Comparison of ENCODE assay signal across 16 mouse cellular contexts in genomic region chr12:110711270-110711669, GRCm38 (mm10). TPM values are rescaled to one million over a fixed set of nuclear protein-coding genes. Genes with fewer than 3 reads are reported as not detected.
"Had no signal": no experiment of that assay in that cellular context is flagged by ENCODE, and none has a peak within 500 bp of the region (broad histone marks: within the 10 kb centered on the region; RNA-seq: fewer than 3 reads in every experiment).

No protein-coding gene starts in this region.

- H3K27ac ChIP-seq: kidney, embryonic 15.5 days; limb, embryonic 13.5 days; liver, embryonic 14.5 days; macrophage; midbrain, embryonic 13.5 days; stomach, embryonic 15.5 days had no signal

- ATAC-seq: midbrain, embryonic 13.5 days had no signal

- H3K4me3 ChIP-seq: kidney, embryonic 15.5 days; limb, embryonic 13.5 days; megakaryocyte, embryonic 14.5 days; midbrain, embryonic 13.5 days; stomach, embryonic 15.5 days had no signal

- H3K9me3 ChIP-seq: midbrain, embryonic 13.5 days; stomach, embryonic 15.5 days had no signal

- H3K9ac ChIP-seq: kidney, embryonic 15.5 days; limb, embryonic 13.5 days; liver, embryonic 14.5 days; midbrain, embryonic 13.5 days; stomach, embryonic 15.5 days had no signal

- H3K4me2 ChIP-seq: kidney, embryonic 15.5 days; limb, embryonic 13.5 days; midbrain, embryonic 13.5 days; stomach, embryonic 15.5 days had no signal

- H3K27me3 ChIP-seq: kidney, embryonic 15.5 days; limb, embryonic 13.5 days; midbrain, embryonic 13.5 days; stomach, embryonic 15.5 days had no signal

- DNase-seq: kidney, postnatal 14 days; left cerebral cortex, postnatal 4 days; lung, adult 2 months; lung, postnatal 10 days; right cerebral cortex, postnatal 14 days had no signal

- H3K36me3 ChIP-seq: kidney, embryonic 15.5 days; limb, embryonic 13.5 days; midbrain, embryonic 13.5 days; stomach, embryonic 15.5 days had no signal

RNA-seq across cellular contexts. Expression of gene 1700001K19Rik, which starts 28.9 kb away (rescaled TPM):
- polyA plus RNA-seq: large intestine, adult 2 months; limb, embryonic 13.5 days; liver, adult 2 months; liver, embryonic 14.5 days; lung, adult 2 months; macrophage; midbrain, postnatal 0 days; spleen, adult 2 months; stomach, embryonic 15.5 days had no signal
